Mouse (Mus musculus) heart, adult 18-20 months (tissue): ENCODE measurements around the gene Gnaz. TPM values are rescaled to one million over a fixed set of nuclear protein-coding genes. Genes with fewer than 3 reads are reported as not detected.
A peak's percentile ranks its signal among the peaks of the same experiment; 100 is the strongest.

ENCODE experiments used
- DNase-seq, 2 experiments: peaks; one replicate each; pipeline ENCODE4 v3.0.0; 2021 to 2022; ENCODE audit warnings: mixed read lengths in 1 of 2
- long read RNA-seq, 2 experiments: library from polyadenylated mRNA; stranded (forward); transcript quantifications; one replicate each; pipeline ENCODE4 v2.0.0; 2021
- total RNA-seq, 2 experiments: library from RNA; stranded (reverse); gene quantifications; 2 replicates each; pipeline ENCODE4 v1.2.3; 2021

Gene Gnaz
- total RNA-seq, result under 1 TPM; 0.33 to 0.57 TPM
- long read RNA-seq, experiment 1, result 0 reads
- long read RNA-seq, experiment 2, partial matches to known transcripts, result 0 of 1 reads
- long read RNA-seq, experiment 2, other reads (novel, unspliced or antisense), result 1 of 1 reads

DNA sequence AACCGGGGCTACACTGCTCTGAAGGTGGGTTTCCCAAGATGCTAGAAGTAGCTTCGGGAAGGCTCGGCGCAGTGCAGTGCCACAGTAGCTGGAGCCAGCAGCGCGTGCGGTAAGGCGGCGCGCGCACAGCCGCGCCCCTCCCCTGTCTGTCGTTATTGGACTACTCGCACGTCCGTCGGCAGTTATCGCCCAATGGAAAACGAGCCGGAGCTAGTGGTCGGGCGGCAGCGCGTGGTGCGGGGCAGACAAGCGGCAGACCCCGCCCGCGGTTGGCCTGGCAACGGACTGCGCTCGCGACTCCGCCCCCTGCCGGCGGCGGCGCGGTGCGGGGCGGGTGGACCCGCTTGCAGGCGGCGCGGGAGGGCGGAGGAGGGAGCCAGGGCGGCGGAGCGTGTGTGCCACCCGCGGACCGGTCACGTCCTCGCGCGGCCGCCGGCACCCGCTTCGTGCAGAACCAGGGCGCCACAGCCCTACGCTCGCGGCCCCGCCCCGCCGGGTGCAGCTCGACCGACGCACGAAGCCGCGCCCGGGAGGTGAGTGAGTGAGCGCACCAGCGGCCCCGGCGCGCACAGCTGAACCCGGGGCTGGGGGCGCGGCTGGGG, at the start of gene Gnaz:
TSS of gene Gnaz (plus strand) at position 328 of the 602 bp plus-strand sequence.
- DNase-seq, result peak; percentile 97

DNA sequence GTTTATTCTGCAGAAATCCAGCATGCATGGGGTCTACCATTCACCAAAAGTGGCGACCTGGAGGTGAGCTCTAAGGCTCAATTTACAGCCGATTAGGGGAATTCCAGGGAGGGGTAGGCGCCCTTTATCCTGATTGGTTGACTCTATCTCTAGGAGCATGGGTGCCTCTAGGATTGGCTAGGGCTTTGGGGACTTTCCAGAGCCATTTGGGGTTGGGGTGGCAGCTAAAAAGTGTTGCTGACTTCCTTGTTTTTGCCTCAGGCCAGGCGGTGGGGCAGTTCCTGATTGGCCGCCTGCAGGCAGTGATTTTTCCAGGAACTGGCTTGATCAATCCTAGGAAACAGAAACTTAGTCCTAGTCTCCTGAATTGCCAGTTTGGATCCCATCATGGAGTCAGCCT, 47.7 kb upstream of the Gnaz start:
- no peak for DNase-seq

DNA sequence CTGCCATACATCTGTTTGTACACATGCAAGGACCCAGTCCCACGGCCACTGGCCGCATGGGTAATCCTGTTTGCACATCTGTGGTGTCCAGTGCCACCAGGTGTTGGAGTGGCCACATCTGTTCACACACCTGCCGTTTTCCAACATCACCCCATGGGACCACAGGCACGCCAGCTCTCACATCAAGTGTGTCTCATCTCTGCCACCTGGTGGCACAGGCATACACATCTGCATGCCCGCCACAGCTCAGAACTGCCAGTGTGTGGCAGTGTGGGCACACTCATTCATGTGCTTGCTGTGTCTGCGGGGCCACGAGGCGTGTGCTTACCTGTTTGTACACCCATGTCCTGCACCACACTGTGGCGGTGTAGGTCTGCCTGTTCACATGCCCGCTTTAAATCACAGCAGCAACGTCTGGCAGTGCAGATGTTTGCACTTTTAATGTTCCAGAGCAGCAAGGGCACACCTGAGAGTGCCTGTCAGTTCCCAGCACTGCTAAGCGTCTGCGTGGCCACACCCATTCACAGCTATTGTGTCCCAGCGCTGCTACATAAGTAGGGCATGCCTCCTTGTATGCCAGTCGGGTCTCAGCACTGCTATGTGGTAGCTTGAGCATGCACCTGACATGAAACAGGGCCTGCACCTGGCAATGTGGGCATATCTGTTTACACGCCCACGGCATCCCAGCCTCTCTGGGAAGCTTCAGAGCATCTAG, 46.0 kb upstream of the Gnaz start:
- DNase-seq, result peak; percentile 34 to 39

DNA sequence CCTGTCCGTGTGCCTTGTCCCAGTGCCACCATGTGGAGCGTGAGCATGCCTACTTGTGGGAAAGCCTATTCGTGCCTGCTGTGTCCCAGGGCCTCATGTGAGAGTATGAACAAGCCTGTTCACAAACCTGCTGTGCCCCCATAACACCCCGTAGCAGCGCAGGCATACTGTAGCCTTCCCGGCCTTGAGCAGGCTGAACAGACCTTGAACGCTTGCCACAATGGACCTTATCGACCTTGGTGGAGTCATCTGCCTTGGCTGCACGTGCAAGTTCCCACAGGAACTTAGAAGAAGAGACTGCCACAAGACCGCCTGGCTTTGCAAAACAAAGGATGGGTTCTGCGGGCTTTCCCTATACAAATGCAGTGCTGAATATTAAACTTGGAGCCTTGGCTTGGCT, 45.4 kb upstream of the Gnaz start:
- DNase-seq, result no peak

DNA sequence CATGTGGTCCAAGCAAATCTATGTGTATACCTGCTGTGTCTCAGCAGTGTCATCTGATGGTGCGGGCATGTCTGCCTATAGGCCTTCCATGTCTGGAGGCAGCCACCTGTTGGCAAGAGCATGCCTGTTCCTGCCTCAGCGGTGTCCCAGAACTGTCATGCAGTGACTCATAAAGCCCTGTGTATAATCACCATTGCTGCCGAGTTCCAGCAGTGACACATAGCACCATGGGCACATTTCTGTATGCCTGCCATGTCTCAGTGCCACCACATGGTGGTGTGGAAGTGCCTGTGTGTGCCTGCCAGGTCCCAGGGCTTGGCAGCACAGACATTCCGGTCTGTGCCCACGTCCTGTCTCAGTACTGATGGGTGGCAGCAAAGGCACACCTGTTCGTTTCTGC, 44.2 kb upstream of the Gnaz start:
- no peak for DNase-seq

DNA sequence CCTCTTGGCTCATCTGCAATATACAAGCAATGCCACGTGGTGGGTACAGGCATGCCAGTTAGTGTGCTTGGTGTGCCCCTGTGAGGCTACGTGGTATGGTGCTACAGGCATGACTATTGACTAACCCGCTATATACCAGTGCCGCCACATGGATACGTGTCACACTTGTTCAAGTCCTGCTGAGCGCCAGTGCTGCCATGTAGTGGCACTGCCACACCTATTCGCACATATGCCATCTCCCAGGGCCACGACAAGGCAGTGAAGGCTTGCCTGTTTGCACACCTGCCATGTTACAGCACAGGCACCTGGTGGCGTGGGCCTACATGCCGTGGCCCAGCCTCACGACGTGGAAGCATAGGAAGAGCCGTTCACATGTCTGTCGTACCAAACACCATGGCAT, 42.7 kb upstream of the Gnaz start:
- no peak for DNase-seq

DNA sequence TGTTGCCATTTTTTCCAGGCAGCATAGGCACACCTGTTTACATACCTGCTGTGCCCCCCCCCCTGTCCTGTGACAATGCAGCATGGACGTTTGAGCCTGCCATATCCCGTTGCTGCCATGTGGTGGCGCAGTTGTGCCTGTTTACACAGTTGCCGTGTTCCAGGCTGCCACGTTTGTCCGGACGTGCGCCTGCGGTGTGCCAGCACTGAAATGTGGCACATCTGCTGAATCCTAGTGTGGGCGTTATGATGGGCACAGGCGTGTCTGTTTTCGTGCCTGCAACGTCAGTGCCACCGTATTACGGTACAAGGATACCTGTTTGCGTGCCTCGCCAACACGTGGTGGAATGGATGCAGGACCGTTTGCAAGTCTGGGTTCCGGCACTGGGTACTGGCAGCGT, 41.7 kb upstream of the Gnaz start:
- peak; percentile 10 to 34 for DNase-seq

DNA sequence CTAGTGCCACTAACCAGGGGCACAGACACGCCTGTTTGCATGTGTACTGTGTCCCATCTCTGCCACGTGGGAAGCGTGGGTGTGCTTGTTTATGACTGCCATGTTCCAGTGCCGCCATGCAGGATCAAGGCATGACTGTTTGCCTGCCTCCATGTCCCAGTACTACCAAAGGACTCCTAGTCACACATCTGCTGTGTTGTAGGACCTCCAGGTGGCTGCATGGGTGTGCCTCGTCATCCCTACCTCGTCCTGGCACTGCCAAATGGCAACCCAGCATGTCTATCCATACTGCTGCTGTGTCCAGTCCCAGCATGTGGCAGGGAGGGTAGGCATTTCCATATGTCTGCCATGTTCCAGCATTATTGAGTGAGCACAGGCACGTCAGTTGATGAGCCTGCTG, 38.7 kb upstream of the Gnaz start:
- no peak for DNase-seq

DNA sequence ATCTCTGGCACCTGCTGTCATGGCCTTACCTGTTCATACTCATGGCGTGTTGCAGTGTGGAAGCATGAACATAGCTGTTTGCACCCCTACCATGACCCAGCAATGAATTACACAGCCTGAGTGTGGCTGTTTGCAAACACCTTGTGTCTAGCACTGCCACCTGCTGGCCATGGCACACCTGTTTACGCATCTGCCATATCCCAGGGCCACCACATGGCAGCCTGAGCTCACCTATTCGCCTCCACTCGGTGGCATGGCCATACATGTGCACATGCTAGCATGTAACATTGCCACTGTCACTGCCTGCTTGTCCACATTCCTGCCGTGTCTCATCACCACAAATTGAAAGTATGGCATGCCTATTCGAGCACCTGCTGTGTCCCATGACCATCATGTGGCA, 37.4 kb upstream of the Gnaz start:
- no peak for DNase-seq

DNA sequence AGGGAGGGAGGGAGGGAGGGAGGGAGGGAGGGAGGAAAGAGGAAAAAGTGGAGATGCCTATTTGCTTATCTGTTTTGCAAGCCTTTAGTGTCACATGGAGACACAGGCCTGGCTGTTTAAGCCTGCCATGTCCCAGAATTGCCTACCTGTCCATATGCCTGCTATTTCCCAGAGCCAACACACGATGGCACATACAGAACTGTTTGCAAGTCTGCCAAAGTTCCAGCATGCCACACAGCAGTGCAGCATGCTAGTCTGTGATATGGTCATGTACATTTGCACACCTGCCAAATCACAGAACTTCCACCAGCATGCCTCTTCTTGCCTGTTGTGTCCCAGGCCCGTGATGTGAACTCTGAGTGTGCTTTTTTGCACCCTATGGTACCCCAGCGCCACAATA, 36.4 kb upstream of the Gnaz start:
- DNase-seq, result no peak

DNA sequence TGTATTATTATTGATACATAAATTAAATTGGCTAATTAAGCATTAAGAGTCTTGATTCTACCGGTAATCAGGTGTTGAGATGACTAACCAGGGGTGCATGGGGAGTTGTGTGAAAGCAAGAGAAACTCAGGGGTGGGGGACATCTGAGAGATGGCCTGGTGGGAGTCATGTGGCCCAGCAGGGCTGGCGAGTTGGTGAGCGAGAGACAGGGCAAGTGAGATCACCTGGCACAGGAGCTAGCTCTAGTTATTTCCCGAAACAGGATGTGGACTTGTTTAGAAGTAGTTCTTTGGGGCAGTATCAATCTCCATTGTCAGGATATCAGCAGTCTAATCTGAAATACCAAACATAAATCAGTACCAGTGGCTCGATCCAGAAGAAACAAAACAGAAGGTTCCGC, 35.3 kb upstream of the Gnaz start:
- DNase-seq, result no peak

DNA sequence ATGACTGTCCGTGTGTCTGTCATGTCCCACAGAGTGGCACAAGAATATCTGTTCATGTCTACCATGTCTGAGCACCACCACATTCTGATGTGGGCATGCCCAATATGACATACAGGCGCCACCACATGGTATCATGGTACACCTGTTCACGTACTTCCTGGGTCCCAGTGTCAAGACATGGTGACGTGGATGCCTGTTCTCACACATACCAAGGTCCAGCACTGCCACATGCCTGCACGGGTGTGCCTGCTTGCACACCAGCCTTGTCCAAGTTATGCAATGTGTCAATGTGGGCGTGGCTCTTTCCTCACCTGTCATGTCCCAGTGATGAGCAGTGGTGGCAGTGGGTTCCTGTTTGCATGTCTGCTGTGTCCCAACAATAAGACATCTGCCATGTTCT, 34.5 kb upstream of the Gnaz start:
- DNase-seq, result no peak

DNA sequence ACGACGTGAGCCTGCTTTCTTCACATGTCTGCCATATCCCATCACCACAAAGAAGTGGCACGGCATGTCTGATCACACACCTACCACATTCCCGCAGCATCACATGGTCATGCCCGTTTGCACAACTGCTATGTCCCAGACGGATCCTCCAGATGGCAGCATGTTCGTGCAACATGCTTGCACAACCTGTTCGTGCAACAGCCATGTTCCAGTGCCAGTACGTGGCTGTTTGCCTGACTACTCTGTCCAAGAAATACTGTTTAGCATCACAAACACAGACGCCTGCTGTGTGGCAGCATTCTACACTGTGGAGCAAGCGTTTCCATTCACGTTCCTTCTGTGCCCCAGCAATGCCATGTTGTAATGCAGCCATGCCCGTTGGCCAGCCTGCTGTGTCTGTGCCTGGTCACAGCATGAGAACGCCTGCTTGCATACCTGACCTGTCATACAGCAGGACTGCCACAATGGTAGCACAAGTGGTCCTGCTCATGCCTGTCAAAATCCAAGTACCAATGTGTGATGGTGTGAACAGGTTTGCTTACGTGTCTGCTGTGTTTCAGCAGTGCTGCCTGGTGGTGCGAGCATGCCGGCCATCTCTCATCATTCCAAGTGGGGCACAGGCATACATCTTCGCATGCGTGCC, 33.3 kb upstream of the Gnaz start:
- DNase-seq, result no peak

DNA sequence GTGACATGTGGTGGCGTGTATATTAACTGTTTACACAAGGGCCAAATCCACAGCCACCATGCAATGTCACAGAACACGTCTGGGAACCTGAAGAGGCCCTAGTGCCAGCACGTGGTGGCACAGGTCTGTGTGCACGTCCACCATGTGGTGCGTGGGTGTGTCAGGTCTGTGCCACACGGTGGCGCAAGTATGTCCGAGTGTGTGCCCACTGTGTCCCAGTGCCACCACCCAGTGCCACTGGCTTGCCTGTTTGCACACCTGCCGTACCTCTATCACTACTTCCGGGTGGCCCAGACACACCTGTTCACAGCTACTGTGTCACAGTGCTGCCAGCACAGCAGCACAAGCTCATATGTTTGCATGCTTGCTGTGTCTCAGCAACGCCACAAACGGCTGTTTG, 32.5 kb upstream of the Gnaz start:
- no peak for DNase-seq

DNA sequence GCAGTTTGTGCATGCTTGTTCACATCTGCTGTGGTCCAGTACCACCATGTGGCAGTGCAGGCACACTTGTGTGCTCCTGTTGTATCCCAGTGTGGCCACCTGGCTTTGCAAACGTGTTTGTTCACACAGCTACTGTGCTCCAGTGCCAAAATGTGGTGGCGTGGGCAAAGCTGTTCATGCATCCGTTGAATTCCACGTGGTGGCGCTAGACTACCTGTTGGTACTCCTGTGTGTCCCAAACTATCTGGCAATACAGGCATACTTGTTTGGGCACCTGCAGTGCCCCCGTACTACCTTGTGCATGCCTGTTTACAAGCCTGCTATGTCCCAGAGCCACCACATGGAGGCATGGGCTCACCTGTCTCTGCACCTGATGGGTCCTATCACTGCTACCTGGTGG, 32.0 kb upstream of the Gnaz start:
- DNase-seq, result no peak

DNA sequence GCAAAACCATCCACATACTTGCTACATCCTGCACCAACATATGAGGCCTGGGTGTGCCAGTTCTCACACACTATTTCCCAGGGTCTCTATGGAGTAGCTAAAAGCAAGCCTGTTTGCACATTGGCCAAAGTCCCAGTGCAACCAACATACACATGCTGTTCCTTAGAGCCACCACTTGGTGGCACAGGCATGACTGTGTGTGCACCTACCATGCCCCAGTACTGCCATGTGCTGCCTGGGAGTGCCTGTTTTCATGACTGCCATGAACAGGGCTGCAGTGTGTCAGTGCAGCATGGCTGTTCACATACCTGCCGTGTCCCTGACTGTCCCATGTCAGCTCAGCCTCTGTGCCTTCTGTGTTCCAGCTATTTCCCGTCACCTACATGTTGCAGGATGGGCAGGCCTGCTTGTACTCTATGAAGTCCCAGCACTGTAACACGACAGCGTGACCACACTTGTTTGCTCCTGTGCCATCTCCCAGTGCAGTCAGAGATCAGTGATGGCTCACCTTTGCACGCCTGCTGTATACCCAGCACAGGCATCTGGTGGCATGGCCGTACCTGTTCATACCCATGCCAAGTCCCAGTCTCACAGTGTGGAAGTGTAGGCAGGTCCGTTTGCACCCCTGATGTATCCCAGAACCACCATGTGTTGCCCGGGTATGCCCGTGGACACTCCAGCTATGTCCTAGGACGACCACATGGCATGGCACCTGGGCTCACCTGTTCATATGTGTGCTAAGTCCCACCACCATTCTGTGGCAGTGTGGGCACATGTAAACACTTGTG, 29.8 kb upstream of the Gnaz start:
- DNase-seq, result no peak

DNA sequence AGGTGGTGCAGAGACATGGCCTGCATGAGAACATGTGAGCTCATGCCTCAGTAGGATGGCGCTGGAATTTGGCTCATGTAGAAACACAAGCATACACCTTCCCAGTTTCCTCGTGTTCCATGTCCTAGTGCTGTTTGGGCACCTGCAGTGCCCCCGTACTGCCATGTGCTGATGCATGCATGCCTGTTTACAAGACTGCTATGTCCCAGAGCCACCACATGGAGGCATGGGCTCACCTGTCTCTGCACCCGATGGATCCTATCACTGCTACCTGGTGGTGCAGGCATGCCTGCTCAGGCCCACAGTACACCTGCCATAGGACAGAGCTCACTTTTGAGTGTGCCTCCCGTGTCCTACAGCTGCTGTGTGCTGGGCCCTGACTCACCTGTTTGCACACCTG, 28.6 kb upstream of the Gnaz start:
- DNase-seq, result no peak

DNA sequence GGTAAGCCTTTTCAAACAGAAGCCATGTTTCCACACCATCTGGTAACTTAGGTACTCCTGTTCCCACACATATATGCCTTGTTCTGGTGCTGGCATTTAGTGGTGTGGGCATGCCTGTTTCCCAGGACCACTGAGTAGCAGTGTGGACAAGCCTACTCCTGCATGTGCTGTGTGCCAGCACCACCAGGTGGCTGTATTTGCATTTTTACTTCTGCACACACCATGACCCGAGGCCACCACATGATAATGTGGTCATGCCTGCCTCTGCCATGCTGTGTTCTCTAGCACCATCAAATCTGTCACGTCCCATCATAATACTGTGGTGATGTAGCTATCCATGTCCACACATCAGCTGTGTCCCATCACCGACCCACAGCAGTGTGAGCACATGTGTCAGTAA, 27.7 kb upstream of the Gnaz start:
- DNase-seq, result no peak

DNA sequence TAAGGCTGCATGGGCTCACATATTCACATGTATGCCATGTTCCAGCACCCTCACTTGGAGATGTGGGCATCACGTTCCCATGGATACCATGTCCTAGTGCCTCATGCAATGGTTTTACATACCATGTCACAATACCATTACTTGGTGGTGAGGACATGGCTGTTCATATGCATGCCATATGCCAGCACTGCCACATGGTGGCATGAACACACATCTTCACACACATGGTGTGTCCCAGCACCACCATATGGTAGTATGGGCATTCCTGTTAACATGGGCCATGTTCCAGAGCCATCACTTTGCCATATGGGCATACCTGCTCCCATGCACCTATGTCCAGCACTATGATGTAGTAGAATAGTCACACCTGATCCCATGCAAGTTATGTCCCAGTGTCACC, 26.2 kb upstream of the Gnaz start:
- DNase-seq, result no peak

DNA sequence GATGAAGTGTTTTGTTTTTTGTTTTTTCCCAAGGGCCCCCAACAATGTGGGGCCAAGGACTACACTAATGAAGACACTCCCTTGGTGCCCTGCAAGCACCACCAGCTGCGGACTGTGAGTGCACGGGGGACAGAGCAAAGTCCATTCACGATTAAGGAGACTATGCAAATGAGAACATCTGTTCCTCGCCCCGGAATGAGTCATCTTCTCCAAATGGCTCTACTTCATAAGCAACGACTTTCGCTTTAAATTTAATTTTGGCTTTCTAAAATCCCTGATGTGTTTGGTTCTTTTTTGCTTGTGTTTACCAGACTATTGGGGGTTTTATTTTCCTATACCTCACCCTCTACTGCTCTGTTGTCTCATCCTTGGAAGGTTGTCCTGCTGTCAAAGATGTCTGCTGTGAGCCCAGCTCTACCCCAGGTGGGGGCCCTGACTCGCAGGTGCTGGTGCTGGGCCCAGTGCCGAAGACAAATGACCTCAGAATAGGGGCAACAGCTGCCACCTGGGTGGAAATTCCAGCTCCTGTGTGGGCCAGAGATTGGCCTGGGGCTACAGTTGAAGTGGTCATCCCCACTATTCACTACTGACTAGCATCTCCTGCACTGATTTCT, 14.0 kb upstream of the Gnaz start:
- no peak for DNase-seq

DNA sequence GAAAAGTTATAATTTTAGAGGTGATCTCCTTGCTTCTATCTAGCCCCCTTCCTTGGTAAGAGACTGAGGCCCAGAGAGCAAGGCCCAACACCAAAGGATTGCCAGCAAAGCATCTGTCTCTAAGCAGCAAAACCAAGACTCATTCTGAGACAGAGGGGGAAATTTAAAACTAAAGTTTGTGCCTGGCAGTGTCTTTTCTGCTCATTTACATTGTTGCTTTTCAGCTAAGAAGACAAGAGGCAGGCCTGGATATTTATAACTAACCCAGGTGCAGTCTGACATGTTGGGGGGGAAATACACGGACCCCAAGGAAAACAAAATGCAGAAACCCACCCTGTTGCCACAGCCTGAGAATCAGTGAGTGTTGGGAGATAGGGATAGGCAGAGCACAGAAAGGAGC, 2.6 kb upstream of the Gnaz start:
- DNase-seq, result no peak

DNA sequence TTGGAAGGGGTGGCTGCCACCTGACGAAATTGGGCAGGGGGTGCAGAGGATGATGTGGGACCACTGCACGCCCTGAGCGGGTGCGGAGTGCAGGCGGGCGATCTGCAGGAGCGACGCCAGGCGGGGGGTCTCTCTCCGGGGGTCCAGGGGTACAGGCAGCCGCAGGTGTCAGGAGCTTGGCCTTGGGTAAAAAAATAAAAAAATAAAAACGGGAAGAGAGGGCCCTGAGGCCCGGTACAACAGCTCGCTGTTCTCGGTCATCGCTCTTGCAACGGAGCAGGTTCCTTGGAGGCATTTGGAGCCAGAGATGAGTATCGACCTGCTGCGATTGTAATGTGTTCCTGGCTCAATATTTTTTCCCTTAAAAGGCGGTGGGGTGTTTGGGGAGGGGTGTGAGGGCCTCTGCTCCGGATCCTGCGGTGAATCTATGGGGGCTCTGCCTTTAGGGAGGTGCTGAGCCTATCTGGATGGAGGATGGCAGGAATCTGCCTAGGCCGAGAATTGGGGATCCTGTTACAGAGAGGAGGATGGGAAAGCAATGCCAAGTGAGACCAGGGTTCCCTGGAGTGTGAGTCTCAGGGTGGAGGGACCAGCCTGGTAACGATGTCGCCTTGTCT, 782 bp downstream of the Gnaz start:
- DNase-seq, result peak in 1 of 2 experiments; percentile 5
